Mouse (Mus musculus) heart, adult 9 months (tissue): Measurements from ENCODE around the gene Lsg1.

Source experiments
- DNase-seq, 2 experiments: peaks; one replicate each; pipeline ENCODE4 v3.0.0; 2022; ENCODE audit warnings: low spot score in 2 of 2

The Lsg1 gene

DNA sequence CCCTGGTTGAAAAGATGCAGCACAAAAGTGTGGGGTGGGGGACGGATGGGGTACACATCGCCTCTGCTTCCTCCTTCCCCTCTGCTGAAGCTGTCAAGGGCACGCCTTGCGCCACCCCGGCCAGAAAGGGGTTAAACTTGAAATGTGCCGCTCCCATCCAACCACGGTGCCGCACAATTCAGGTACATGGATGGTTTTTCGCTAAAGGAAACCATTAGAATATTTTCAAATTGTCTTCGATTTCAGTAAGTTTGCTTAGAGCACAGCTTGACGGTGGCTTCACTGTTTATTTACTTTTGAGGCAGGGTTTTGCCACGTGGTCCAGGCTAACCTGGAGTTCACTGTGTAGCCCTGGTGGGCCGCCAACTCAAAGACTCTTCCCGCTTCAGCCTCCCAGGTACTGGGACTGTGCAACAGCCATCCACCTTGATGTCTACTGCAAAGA, 36.6 kb downstream of the Lsg1 start, which contains the start of gene Tmem44:
Gene Tmem44 (minus strand): TSS at position 95 of the 445 bp plus-strand sequence.
- DNase-seq = no peak

DNA sequence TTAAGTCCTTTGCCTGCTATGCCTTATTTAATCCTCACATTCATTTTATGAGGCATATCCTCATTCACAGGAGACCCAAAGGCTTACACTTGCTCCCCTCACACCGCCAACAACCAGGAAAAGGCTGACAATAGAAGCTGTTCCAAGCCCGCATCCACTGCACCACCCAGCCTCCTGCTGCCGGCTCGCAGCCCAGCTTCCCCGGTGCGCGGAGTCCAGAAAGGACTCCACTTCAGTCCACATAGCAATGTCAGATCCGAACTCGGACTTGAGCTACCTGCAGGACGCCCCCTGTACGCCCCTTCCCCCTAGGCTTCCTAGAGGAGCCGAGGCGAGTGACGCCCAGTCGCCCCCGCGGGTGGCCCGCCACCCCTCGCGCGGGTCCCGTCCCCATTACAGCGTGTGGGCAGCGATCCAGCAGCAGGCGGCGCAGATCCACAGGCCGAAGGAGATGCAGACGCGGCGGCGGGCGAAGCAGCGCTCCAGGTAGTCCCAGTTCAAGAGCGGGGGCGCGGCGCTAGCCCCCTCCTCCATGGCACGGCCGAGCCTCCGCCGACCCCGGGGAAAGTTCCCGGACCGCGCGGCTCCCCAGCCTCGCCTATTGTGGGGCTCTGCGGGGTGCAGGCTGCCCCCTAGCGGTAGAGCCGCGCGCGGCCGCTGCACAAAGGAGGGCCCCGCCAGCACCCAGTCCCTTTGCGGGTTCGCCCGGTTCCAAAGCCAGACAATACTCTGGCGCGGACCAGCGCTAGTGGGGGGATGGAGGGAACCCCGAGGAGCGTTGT, 37.2 kb downstream of the Lsg1 start:
- DNase-seq = peak; percentile 76 to 82

DNA sequence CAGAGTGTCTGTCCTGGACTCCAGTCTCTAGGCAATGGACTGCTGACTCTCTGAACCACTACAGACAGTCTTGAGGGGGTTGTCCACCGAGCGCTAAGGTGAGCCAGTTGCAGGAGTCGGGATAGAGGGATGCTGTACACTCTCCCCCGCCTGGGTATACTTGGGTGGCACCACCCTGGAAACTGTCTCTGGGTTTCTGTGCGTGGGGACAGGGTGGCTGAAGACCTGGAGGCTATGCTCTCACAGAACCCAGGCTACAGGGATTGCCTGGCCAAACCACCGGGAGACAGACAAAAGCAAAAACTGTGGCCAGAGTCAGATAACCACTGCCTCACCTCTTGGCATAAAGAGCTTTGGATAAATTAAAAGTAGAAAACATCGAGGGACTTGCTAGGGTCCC, 37.9 kb downstream of the Lsg1 start:
- DNase-seq = no peak

DNA sequence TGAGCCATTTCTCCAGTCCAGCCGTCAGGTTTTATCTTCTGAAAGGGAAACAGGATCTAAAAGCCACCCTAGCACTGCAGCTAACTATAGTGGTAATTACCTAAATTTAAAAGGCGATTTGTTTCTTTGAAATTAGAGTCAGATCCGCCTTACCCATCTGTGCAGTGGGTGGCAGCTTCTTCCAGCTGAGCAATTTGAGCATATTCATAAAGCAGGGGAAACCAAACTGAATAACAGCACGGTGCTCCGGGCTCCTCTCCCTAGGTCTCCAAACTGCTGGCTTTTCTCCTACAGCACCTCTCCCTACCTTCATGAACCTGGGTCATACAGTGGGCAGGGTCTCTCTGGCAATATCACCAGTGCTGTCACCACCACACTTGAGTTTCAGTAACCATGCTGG, 39.1 kb downstream of the Lsg1 start:
- DNase-seq = no peak

DNA sequence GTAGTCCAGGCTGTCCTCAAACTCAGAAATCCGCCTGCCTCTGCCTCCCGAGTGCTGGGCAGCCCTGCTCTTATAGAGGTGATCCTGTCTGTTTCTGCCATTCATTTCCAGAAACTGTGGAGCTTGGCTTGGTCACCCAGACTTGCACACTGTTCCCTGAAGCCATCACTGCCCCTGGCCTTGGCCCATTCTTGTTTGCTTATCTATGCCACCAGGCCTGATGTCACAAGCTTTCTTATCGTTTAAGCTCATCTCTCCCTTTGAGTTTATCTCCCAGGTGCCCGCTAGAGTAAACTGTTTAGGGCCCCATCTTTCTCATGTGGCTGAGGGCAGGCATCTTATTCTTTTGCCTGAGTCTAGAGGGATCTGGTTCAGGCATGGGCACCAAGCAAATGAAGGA, 42.7 kb downstream of the Lsg1 start:
- DNase-seq = no peak

DNA sequence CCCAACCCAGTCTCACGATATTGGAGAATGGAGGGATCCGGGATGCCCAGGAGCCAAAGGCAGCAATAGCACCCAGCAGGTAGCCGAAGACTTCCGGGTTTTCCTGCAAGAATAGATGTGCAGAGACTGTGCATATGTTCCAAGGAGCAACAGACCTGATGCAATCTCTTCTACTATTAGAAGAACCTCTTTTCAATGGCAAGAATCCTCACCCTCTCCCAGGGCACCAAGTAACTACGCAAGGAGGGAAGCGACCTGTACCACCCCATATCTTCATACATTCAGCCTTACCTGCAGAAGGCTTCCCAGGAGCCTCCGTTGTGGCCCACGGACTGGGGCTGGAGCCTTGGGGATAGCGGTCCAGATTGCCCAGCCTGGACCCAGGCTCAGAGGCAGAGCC, 44.0 kb downstream of the Lsg1 start:
- no peak for DNase-seq

DNA sequence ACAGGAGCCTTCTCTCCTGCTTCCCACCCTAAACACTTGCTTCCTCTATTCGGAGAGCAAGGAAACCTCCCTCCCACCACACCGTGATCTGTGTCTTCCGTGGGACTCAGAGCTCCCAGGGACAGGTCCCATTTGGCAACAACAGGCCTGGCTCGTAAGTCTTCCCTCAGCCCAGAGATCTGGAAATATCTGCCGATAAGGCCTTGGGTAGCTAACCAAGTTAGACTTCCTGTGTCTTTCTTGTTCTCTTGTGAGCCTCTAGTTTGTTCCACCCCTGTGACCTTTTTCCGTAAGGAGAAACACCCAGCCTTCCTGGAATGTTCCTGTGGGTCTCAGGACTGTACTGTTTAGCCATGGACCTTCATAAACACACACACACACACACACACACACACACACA, 44.6 kb downstream of the Lsg1 start:
- DNase-seq = no peak

DNA sequence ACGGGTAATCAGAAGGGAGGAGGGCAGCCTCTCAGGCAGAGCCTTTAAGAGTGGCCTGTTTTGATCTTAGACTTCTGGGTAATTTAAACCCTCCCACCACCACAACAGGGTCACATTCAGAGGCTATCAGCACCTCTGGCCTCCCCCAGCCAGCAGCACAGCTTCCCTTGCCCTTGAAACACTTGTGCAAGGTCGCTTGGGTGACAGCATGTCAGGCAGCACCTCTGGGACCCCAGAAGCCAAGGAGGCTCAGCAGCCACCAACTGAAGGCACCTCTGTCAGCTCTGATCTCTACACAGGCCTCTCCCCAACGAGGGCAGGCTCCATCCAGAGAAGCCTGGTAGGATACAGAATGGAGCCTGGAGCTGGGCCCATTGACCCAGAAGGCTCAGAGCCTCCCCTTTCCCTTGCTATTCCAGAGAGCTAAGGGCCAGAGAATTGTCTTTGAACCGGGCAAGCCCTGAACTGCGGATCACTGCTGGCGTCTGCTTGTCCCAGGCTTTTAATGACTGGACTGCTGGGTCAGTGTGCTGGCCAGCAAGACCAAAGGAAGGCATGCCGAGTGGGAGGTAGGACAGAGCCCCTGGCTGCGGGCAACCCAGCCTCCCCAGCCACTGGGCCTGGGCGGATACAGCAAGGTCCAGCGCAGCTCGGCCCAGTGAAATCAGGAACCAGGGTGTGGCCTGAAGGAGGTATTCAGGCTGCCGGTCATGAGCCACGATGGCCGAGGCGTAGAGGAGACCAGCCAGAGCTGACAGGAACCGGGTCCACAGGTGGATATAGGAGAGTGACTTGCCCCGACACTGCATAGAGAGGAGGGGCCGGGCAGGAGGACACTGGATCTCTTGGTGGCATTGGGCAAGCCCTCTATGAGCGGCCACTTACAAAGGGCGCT, 47.0 kb downstream of the Lsg1 start:
- DNase-seq = no peak

DNA sequence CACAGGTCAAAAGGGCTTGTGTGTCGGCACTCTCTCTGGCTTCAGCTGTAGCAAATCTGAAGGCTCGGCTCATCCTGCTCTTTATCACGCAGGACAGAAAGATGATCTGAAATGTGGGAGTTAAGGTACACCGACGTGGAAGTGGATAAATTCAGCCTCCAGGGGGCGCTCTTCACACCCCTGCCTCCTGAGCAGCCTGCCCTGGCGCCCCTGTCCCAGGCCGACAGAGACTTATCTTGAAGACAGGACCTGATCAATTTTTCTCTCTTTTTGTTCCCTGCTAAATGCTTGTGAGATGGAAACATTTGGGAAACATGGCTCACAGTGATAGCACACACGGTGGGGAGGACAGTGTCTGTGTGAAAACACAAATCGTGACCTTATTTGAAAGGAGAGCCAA, 48.0 kb downstream of the Lsg1 start:
- peak in 1 of 2 experiments; percentile 34 for DNase-seq

DNA sequence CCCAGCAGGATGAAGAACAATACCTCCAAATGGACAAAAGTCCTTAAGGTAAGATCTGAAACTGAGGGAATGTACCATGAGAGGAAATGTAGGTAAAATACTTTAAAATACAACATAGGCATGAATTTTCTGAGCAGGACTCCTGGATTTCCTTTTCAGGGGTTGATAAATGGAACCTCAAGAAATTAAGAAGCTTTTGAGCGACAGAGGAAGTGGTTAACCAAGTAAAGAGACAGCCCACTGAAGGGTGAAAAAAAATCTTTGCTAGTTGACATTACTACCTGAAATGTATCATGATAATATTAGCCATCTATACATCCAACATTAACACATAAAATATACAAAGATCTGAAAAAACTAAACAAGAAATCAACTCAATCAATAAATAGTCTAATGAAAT, 52.3 kb downstream of the Lsg1 start:
- DNase-seq = no peak

DNA sequence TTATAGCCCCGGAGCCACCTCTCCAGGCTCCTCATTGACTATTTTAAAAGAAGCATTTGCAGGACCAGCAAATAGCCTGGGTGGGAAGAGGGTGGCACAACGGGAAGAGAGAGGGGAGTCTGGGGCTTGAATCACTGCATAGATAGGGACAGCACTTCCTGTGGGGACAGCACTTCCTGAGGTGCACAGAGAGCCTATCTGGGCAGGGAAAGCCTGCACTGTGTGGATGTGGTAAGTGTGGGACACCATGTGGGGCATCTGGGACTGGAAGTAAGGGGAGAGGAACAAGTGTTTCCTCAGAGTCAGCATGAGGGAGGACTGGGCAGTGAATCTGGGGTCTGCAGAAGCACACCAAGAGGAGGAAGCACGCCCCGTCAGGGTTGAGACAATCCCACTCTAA, 53.8 kb downstream of the Lsg1 start:
- no peak for DNase-seq

DNA sequence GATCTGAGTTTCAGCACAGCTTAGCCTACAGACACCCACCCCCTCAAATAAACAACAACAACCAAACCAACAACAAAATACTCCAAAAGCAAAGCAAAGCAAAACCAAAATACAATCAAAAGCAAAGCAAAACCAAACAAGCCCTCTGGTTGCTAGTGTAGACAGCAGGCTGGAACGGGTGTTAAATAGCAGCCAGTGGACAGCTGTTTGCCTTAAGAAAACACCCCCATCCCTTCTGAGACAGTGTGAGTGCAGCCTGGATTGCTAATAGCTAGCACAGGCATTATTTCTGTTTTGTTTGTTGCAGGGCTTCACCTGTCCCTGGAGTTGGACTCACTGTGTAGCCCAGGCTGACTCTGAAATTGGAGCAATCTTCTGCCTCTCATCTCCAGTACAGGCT, 54.5 kb downstream of the Lsg1 start:
- DNase-seq = no peak

DNA sequence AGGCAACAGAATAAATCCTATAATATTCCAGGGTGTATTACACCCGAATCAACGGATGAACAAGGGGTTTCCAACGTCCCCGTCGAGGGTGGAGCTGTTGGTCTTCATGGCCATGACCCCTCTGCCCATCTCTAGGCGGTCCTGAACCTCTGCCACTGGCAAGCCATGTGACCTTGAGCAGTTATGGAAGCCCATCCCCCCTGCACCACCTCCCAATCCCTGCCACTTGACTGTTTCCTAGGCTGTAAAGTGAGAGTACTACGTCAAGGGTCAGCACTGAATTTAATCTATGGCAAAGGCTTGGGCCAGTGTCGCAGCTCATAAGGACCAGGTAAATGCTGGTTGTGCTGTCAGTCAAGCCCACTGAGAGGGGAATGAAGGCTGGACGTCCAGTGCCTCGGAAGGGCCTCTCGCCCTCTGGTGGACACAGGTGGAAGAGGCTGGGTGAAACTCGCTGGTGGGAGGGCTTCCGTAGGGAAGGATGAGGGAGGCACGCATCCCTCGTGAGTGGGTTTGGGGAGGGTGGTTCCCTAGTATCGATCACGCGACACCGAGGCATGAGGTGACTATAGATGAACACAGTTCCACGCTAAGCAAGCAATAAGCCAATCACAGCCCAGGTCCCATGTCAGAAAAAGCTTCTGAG, 55.5 kb downstream of the Lsg1 start:
- no peak for DNase-seq

DNA sequence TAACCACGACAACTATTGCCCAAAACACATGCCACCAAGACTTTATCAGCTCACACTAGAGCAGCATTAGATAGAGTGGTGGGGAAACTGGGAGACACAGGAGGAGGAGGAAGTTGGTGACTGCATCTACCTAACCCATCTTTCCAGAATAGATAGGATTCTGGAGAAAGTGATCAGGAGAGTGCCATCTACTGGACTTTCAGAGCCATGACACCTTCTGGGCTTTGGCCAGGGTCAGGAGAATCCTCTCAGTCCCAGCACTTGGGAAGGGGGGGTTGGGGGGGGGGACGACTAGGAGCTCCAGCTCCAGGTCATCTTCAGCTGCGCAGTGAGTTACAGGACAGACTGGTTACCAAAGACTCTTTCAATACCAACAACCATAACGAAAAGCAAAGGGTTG, 56.6 kb downstream of the Lsg1 start:
- DNase-seq = no peak

DNA sequence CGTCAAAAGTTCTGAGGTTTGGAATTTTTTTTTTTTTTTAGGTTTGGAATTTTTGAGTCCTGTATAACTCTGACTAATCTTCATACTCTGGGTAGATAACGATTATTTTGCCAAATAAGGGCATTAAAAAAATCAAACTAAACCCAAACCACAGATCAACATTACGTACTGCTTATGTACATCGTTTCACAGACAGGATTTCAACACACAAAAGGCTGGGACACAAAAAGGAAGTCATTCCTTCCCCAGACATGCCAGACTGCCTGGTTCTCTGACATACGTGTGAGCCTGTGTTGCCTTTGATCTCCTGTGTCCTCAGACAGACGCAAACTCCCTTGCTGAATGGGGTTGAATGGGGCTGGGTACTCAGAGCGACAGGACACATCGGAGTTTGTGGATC, 59.0 kb downstream of the Lsg1 start:
- no peak for DNase-seq

DNA sequence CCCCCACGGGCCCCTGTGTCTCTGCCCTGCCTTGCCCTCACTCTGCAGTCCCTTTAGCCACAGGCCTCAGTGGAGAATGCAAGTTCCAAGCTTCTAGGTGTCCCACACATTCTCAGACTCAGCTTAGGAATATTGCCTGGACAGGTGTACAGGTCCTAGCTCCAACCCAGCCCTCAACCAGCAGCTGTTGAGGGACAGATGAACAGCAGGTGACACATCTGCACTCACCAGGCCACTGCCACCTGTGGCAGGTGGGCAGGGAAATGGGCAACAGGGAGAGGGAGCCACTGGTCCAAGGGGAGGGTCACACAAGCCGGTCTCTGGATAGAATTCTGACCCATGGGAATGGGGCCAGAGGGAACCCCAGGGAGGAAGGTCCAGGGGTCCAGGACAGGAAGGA, 59.5 kb downstream of the Lsg1 start:
- DNase-seq = no peak

DNA sequence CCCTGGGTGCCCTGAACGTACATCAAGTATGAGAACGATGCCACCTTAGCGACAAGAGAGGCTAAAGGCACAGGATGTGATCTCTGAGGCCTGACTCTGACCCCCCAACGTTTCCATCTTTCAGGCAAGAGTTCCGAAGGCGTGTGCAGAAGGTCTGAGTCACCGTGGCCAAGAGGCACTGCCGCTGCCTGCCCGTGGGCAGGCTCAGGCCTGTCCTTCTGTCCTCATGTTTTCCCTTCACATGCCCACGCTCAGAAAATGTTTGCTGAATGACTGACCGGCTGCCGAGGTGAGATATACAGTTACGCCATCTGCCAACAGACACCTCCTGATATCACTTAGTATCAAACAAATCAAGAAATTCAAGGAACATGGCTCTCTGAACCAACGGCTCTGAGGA, 61.6 kb downstream of the Lsg1 start:
- no peak for DNase-seq

DNA sequence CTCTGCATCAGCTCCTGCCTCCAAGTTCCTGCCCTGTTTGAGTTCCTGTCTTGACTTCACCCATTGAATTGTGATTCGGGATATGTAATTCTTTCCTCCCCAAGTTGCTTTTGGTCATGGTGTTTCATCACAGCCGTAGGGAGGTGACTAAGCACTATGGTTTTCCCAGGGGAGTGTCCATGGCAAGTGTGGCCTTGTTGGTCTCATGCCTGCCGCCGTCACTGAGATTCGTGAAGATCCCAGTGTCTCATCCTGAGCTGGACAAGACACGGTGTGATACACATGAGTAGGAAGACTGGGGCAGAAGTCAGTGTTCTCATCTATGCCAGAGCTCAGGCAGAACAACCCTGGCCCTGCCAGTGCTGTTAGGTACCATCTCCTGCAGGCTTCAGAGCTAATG, 62.9 kb downstream of the Lsg1 start:
- DNase-seq = no peak

DNA sequence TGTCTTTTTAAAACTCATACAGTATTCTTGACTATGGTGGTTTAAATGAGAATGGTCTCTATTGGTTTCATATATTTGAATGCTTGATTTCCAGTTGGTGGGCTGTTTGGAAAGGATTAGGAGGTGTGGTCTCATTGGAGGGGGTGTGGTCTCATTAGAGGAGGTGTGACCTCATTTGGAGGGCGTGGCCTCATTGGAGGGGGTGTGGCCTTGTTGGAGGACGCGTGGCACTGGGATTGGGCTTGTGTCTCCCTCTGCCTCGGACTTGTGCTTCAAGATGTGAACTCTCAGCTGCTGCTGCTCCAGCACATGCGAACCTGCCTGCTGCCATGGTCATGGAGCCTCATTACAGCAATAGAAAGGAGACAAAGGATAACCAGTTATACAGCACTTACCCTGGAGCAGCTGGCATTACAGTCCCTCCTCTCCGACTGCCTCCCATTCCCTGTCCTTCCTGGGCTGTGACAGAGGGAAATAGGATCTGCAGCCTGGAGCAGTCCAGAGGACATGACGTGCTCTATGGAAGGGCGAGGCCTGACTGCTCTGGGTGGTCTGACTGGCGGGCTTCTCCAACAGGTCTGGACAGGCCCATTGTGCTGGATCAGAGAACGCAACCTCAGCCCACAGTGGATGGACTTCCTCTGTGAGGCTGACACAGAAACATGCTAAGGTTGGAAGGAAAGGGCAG, 65.0 kb downstream of the Lsg1 start:
- DNase-seq = no peak

DNA sequence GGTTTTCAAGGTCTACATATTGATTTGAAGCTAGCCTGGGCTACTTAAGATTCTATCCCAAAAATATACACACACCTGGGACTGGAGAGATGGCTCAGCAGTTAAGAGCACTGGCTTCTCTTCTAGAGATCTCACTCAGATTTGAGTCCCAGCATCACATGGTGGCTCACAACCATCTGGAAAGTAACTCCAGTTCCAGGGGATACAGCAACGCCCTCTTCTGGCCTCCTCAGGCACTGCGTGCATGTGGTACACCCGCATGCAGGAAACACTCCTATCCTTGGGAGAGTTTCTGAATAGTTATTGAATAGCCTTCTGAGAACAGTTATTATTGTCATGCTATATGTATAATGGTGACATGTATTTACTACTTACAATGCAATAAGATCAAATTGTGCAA, 66.2 kb downstream of the Lsg1 start:
- DNase-seq = no peak

DNA sequence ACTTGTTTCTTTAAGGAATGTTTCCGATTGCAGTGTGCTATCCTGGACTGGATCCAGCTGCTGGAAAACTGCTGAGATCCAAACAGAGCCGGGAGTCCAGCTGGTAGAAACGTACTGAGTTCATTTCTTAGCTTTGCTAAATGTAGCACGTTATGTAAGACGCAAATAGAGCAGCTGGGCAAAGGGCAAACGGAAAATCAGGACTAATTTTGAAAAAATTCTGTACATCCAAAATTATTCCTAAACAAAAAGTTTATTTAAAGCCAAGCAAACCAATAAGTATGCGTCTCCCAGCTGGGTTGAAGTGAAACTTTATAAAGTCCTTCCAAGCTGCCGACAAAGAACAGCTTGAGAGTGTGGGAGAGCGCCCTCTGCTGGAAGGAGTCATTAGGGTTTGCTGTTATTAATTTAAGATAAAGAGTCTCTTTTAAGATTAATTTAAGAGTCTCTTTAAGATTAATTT, 67.0 kb downstream of the Lsg1 start:
- DNase-seq = peak; percentile 69 to 85

DNA sequence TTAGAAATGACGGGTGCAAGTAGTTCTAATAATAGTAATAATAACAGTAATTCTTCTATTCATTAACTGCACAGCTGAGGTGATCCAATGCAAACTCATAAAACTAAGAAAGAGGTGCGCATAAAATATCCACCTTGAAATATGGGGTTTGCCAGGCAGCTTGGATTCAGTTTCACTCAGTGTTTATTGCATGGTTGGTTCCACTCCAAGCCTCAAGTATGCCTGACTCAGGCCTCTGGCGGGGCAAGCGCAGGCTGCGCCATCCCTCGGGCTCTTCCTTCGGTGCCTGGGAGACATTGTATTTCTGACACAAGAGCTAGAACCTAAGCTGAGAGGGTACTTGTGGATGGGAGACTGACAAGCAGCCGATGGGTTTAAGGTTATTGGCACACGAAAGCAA, 68.8 kb downstream of the Lsg1 start:
- peak in 1 of 2 experiments; percentile 52 for DNase-seq
